Mouse (Mus musculus): ENCODE measurements around the gene Olfr967. TPM values are rescaled to one million over a fixed set of nuclear protein-coding genes. Genes with fewer than 3 reads are reported as not detected.

Gene Olfr967
- polyA plus RNA-seq, 2 experiments = not detected

DNA sequence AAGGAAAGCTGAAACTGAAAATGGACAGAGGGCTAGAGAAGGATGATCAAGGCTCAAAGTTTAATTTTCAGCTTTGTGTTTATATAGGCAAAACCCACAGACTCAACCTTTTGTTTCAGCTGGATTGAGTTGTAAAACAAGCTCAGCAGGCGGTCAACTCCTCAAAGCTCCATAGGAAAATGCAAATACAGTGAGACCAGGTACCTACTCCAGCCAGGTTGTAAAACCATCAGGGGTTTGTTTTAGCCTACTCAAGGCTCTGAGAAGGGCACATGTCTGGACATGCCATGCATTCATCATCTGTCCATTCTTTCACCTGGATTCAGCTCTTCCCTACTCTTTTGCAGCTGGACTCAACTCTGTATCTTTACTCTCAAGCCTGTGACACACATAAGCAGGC is 5.3 kb upstream of the Olfr967 start:
- 85% methylated on average over 1 of the region's 1 CpGs for WGBS
- Histone ChIP-seq H3K36me3 (ENCODE audit: control insufficient read depth, insufficient read depth, low read length) (no peaks in the 10 kb centered on the region), H3K4me1 (ENCODE audit: control insufficient read depth, insufficient read depth, low read length) (no peaks in the 10 kb centered on the region), H3K4me3 (replicated peaks; ENCODE audit: low read length) (no peak overlapping the region), H3K27ac (replicated peaks; ENCODE audit: low read depth, low read length) (no peak overlapping the region), H3K27me3 (ENCODE audit: control insufficient read depth, insufficient read depth, low read length) (no peaks in the 10 kb centered on the region), H3K9ac (ENCODE audit: low read depth, low read length, severe bottlenecking) (no peak overlapping the region), H3K9me3 (ENCODE audit: control insufficient read depth, low read length) (no peaks in the 10 kb centered on the region), H3K4me2 (replicated peaks; ENCODE audit: low read depth, low read length, severe bottlenecking) (no peak overlapping the region)
- TF ChIP-seq POLR2A (IDR thresholded peaks at IDR 0.05; ENCODE audit: borderline replicate concordance, extremely low read depth, insufficient read depth, insufficient read length) = no peak
- DNase-seq (ENCODE audit: low spot score) (no peak), ATAC-seq (ENCODE audit: low FRiP score, low read depth) (no peak)

DNA sequence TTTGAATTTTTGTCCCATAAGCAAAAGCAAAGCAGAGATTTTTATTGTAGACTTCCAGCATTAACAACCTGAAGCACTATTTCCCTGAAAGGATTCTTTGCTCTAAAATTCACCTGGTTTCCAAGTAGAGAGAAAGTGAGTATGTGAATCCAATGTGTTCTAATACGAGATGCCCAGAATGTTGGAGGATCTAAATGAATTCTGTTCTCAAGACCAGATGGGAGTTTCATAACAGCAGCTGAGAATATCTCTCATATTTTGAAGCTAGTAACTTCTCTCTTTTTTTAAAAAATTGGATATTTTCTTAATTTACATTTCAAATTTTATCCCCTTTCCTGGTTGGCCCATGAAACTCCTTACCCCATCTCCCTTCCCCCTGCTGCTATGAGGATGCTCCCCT is 379 bp downstream of the Olfr967 start:
- no peak for TF ChIP-seq POLR2A (IDR thresholded peaks at IDR 0.05; ENCODE audit: borderline replicate concordance, extremely low read depth, insufficient read depth, insufficient read length)
- Histone ChIP-seq H3K4me3 (replicated peaks; ENCODE audit: low read length) (no peak overlapping the region), H3K36me3 (ENCODE audit: control insufficient read depth, insufficient read depth, low read length) (no peaks in the 10 kb centered on the region), H3K9ac (ENCODE audit: low read depth, low read length, severe bottlenecking) (no peak overlapping the region), H3K4me1 (ENCODE audit: control insufficient read depth, insufficient read depth, low read length) (no peaks in the 10 kb centered on the region), H3K27me3 (ENCODE audit: control insufficient read depth, insufficient read depth, low read length) (no peaks in the 10 kb centered on the region), H3K4me2 (replicated peaks; ENCODE audit: low read depth, low read length, severe bottlenecking) (no peak overlapping the region), H3K27ac (replicated peaks; ENCODE audit: low read depth, low read length) (no peak overlapping the region), H3K9me3 (ENCODE audit: control insufficient read depth, low read length) (no peaks in the 10 kb centered on the region)
- ATAC-seq (ENCODE audit: low FRiP score, low read depth) = no peak
- DNase-seq (ENCODE audit: low spot score) = no peak
- 73% methylated on average over 1 of the region's 1 CpGs for WGBS

DNA sequence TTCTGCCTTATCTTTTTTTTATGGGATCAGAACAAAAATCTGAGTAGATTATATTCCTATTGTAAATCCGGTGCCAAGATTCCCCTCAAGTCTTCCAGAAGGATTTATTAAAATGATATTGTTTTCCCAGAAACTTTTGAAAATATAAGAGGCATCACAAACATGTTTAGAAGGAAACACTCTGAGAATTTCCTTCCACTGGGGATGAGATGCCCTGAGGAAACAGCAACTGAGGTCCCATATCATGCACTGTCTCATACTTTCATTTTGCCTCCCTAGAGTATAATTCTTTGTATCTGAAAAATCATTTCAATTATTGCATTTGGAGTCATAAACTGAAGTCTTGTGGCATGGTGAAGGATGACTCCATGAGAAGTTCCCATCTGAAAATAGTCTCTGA is 37.1 kb downstream of the Olfr967 start, which contains the start of gene Olfr968:
Gene Olfr968, minus strand, starts transcription at position 101 of the 400 bp plus-strand sequence.
- WGBS = 61% methylated on average over 1 of the region's 1 CpGs
- Histone ChIP-seq H3K4me1 (ENCODE audit: control insufficient read depth, insufficient read depth, low read length) (no peaks in the 10 kb centered on the region), H3K36me3 (ENCODE audit: control insufficient read depth, insufficient read depth, low read length) (no peaks in the 10 kb centered on the region), H3K4me2 (replicated peaks; ENCODE audit: low read depth, low read length, severe bottlenecking) (no peak within 1 kb of the TSS), H3K9ac (ENCODE audit: low read depth, low read length, severe bottlenecking) (no peak within 1 kb of the TSS), H3K27ac (replicated peaks; ENCODE audit: low read depth, low read length) (no peak within 1 kb of the TSS), H3K4me3 (replicated peaks; ENCODE audit: low read length) (no peak within 1 kb of the TSS), H3K9me3 (ENCODE audit: control insufficient read depth, low read length) (no peaks in the 10 kb centered on the region), H3K27me3 (ENCODE audit: control insufficient read depth, insufficient read depth, low read length) (no peaks in the 10 kb centered on the region)
- no peak for TF ChIP-seq POLR2A (IDR thresholded peaks at IDR 0.05; ENCODE audit: borderline replicate concordance, extremely low read depth, insufficient read depth, insufficient read length)
- DNase-seq (ENCODE audit: low spot score) (no peak), ATAC-seq (ENCODE audit: low FRiP score, low read depth) (no peak)

DNA sequence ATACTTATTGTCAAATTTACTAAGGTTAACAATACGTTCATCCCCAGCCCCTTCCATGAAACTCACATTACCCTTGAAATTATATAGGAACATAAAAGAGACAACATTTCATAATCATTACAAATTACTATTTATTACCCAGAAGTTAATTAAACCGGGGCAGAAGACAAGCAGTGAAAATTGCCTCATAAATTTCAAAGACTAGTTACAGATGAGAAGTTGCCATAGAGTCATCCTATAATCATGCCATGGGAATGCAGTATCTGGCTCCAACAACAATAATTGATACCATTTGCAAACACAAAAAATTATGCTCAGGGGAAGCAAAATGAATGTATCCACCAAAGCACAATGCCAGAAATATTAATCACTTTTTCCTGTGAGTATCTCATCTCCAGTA is 44.5 kb downstream of the Olfr967 start, which contains the start of gene Olfr969:
Gene Olfr969, plus strand, starts transcription at position 388 of the 400 bp plus-strand sequence.
- DNase-seq (ENCODE audit: low spot score) = peak; percentile 54
- Histone ChIP-seq H3K4me2 (replicated peaks; ENCODE audit: low read depth, low read length, severe bottlenecking) (no peak within 1 kb of the TSS), H3K36me3 (ENCODE audit: control insufficient read depth, insufficient read depth, low read length) (no peaks in the 10 kb centered on the region), H3K27me3 (ENCODE audit: control insufficient read depth, insufficient read depth, low read length) (no peaks in the 10 kb centered on the region), H3K9ac (ENCODE audit: low read depth, low read length, severe bottlenecking) (no peak within 1 kb of the TSS), H3K27ac (replicated peaks; ENCODE audit: low read depth, low read length) (no peak within 1 kb of the TSS), H3K9me3 (ENCODE audit: control insufficient read depth, low read length) (no peaks in the 10 kb centered on the region), H3K4me3 (replicated peaks; ENCODE audit: low read length) (no peak within 1 kb of the TSS), H3K4me1 (ENCODE audit: control insufficient read depth, insufficient read depth, low read length) (no peaks in the 10 kb centered on the region)
- WGBS = 43% methylated on average over 2 of the region's 2 CpGs
- TF ChIP-seq POLR2A (IDR thresholded peaks at IDR 0.05; ENCODE audit: borderline replicate concordance, extremely low read depth, insufficient read depth, insufficient read length) = no peak
- no peak for ATAC-seq (ENCODE audit: low FRiP score, low read depth)

Other genes with a start within 250 kb of the Olfr967 start
- 0.06 and 0.08 TPM in 2 replicates for gene Olfr957, start 230.4 kb upstream of the Olfr967 start, polyA plus RNA-seq (2012; rRNA removed)
- not detected in 2 replicates for gene Olfr957, start 230.4 kb upstream of the Olfr967 start, polyA plus RNA-seq (2014; fragmentation: Nextera tagmentation; extraction: Ambion mirVana)
- not detected in 2 replicates for gene Olfr958, start 192.2 kb upstream of the Olfr967 start, polyA plus RNA-seq (2012; rRNA removed)
- gene Olfr958, start 192.2 kb upstream of the Olfr967 start, polyA plus RNA-seq (2014; fragmentation: Nextera tagmentation; extraction: Ambion mirVana) = not detected in 2 replicates
- gene Olfr959, start 170.7 kb upstream of the Olfr967 start, polyA plus RNA-seq (2012; rRNA removed) = not detected in 2 replicates
- not detected in 2 replicates for gene Olfr959, start 170.7 kb upstream of the Olfr967 start, polyA plus RNA-seq (2014; fragmentation: Nextera tagmentation; extraction: Ambion mirVana)
- 66.5 and 75.3 TPM in 2 replicates for gene AW551984, start 141.8 kb upstream of the Olfr967 start, polyA plus RNA-seq (2012; rRNA removed)
- gene AW551984, start 141.8 kb upstream of the Olfr967 start, polyA plus RNA-seq (2014; fragmentation: Nextera tagmentation; extraction: Ambion mirVana) = 91.0 and 103 TPM in 2 replicates
- not detected in 2 replicates for gene Olfr148, start 135.6 kb upstream of the Olfr967 start, polyA plus RNA-seq (2012; rRNA removed)
- not detected in 2 replicates for gene Olfr148, start 135.6 kb upstream of the Olfr967 start, polyA plus RNA-seq (2014; fragmentation: Nextera tagmentation; extraction: Ambion mirVana)
- 0.10 TPM in 1 of 2 replicates, not detected in the other for gene Olfr960, start 124.9 kb upstream of the Olfr967 start, polyA plus RNA-seq (2012; rRNA removed)
- not detected in 2 replicates for gene Olfr960, start 124.9 kb upstream of the Olfr967 start, polyA plus RNA-seq (2014; fragmentation: Nextera tagmentation; extraction: Ambion mirVana)
- not detected in 2 replicates for gene Olfr961, start 101.2 kb upstream of the Olfr967 start, polyA plus RNA-seq (2012; rRNA removed)
- not detected in 2 replicates for gene Olfr961, start 101.2 kb upstream of the Olfr967 start, polyA plus RNA-seq (2014; fragmentation: Nextera tagmentation; extraction: Ambion mirVana)
- gene Olfr963, start 79.0 kb upstream of the Olfr967 start, polyA plus RNA-seq (2012; rRNA removed) = not detected in 2 replicates
- not detected in 2 replicates for gene Olfr963, start 79.0 kb upstream of the Olfr967 start, polyA plus RNA-seq (2014; fragmentation: Nextera tagmentation; extraction: Ambion mirVana)
- not detected in 2 replicates for gene Olfr149, start 39.1 kb upstream of the Olfr967 start, polyA plus RNA-seq (2012; rRNA removed)
- not detected in 2 replicates for gene Olfr149, start 39.1 kb upstream of the Olfr967 start, polyA plus RNA-seq (2014; fragmentation: Nextera tagmentation; extraction: Ambion mirVana)
- not detected in 2 replicates for gene Olfr965, start 34.9 kb upstream of the Olfr967 start, polyA plus RNA-seq (2012; rRNA removed)
- not detected in 2 replicates for gene Olfr965, start 34.9 kb upstream of the Olfr967 start, polyA plus RNA-seq (2014; fragmentation: Nextera tagmentation; extraction: Ambion mirVana)
- not detected in 2 replicates for gene Olfr150, start 15.3 kb upstream of the Olfr967 start, polyA plus RNA-seq (2012; rRNA removed)
- not detected in 2 replicates for gene Olfr150, start 15.3 kb upstream of the Olfr967 start, polyA plus RNA-seq (2014; fragmentation: Nextera tagmentation; extraction: Ambion mirVana)
- gene Olfr968, start 37.0 kb downstream of the Olfr967 start, polyA plus RNA-seq (2012; rRNA removed) = not detected in 2 replicates
- gene Olfr968, start 37.0 kb downstream of the Olfr967 start, polyA plus RNA-seq (2014; fragmentation: Nextera tagmentation; extraction: Ambion mirVana) = not detected in 2 replicates
- gene Olfr969, start 44.7 kb downstream of the Olfr967 start, polyA plus RNA-seq (2012; rRNA removed) = not detected in 2 replicates
- not detected in 2 replicates for gene Olfr969, start 44.7 kb downstream of the Olfr967 start, polyA plus RNA-seq (2014; fragmentation: Nextera tagmentation; extraction: Ambion mirVana)
- not detected in 2 replicates for gene Olfr970, start 62.6 kb downstream of the Olfr967 start, polyA plus RNA-seq (2012; rRNA removed)
- gene Olfr970, start 62.6 kb downstream of the Olfr967 start, polyA plus RNA-seq (2014; fragmentation: Nextera tagmentation; extraction: Ambion mirVana) = not detected in 2 replicates
- gene Olfr971, start 90.6 kb downstream of the Olfr967 start, polyA plus RNA-seq (2012; rRNA removed) = not detected in 2 replicates
- not detected in 2 replicates for gene Olfr971, start 90.6 kb downstream of the Olfr967 start, polyA plus RNA-seq (2014; fragmentation: Nextera tagmentation; extraction: Ambion mirVana)
- not detected in 2 replicates for gene Olfr972, start 120.2 kb downstream of the Olfr967 start, polyA plus RNA-seq (2012; rRNA removed)
- not detected in 2 replicates for gene Olfr972, start 120.2 kb downstream of the Olfr967 start, polyA plus RNA-seq (2014; fragmentation: Nextera tagmentation; extraction: Ambion mirVana)
- gene Olfr229, start 161.1 kb downstream of the Olfr967 start, polyA plus RNA-seq (2012; rRNA removed) = not detected in 2 replicates
- gene Olfr229, start 161.1 kb downstream of the Olfr967 start, polyA plus RNA-seq (2014; fragmentation: Nextera tagmentation; extraction: Ambion mirVana) = not detected in 2 replicates
- not detected in 2 replicates for gene Olfr974, start 191.3 kb downstream of the Olfr967 start, polyA plus RNA-seq (2012; rRNA removed)
- not detected in 2 replicates for gene Olfr974, start 191.3 kb downstream of the Olfr967 start, polyA plus RNA-seq (2014; fragmentation: Nextera tagmentation; extraction: Ambion mirVana)
- 0.05 TPM in 1 of 2 replicates, not detected in the other for gene Olfr975, start 205.8 kb downstream of the Olfr967 start, polyA plus RNA-seq (2012; rRNA removed)
- gene Olfr975, start 205.8 kb downstream of the Olfr967 start, polyA plus RNA-seq (2014; fragmentation: Nextera tagmentation; extraction: Ambion mirVana) = not detected in 2 replicates
- not detected in 2 replicates for gene Olfr976, start 214.9 kb downstream of the Olfr967 start, polyA plus RNA-seq (2012; rRNA removed)
- gene Olfr976, start 214.9 kb downstream of the Olfr967 start, polyA plus RNA-seq (2014; fragmentation: Nextera tagmentation; extraction: Ambion mirVana) = not detected in 2 replicates
- gene Olfr978, start 245.9 kb downstream of the Olfr967 start, polyA plus RNA-seq (2012; rRNA removed) = not detected in 2 replicates
- not detected in 2 replicates for gene Olfr978, start 245.9 kb downstream of the Olfr967 start, polyA plus RNA-seq (2014; fragmentation: Nextera tagmentation; extraction: Ambion mirVana)